Mouse (Mus musculus) layer of hippocampus, postnatal 36 days (tissue): ENCODE measurements at regions not wholly inside any gene's neighbourhood (a gene's known extent, or its start where the extent isn't known, plus 50 kb on each side); places are given as distances from the start of the nearest gene placed in this dataset.

ENCODE experiments used
- DNase-seq, 2 experiments: peaks; one replicate each; pipeline ENCODE4 v3.0.0; 2022

GRCm38 (mm10) chr2:133614672-133615071 lies 62.7 kb downstream of the Bmp2 start:
- DNase-seq, result no peak

DNA sequence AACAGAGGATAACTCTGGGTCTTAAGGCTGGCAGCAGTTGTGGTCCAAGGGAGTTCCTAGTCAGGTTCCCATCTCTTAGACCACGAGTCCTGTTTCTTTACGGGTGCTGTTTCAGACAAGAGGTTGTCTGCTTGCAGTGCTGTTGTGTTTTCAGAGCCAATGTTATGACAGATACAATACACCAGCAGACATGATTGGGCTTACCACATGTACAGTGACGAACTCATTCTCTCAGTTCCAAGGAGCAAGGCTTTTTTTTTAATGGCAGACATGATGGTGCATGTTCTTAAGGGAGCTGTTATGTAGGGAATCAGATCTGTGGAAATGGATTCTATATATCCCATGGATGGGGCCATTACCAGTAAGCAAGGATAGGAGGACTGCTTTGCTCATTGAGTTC lies 63.3 kb downstream of the Bmp2 start:
- no peak for DNase-seq

- no peak for DNase-seq
Observed at GRCm38 (mm10) chr2:133617317-133617835, 65.4 kb downstream of the Bmp2 start.

DNA sequence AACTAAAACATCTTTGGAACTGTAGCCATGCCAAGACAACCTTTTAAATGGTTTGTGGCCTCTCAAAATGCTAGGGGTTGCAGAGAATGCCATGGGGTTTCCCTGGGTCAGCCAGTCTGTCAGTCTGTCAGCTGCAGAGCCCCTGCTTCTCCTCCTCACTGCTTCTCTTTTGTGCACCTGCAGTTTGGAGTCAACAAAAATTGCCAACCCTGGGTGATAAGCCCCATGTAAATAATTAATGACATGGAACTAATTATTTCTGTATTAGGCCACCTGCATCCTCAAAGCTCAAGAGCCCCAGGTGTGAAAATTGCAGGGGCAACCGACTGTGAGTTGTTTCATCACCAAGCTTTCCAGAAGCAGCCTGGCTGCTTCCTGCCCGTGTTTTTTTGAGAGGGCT lies 70.6 kb downstream of the Bmp2 start:
- DNase-seq, result no peak

DNA sequence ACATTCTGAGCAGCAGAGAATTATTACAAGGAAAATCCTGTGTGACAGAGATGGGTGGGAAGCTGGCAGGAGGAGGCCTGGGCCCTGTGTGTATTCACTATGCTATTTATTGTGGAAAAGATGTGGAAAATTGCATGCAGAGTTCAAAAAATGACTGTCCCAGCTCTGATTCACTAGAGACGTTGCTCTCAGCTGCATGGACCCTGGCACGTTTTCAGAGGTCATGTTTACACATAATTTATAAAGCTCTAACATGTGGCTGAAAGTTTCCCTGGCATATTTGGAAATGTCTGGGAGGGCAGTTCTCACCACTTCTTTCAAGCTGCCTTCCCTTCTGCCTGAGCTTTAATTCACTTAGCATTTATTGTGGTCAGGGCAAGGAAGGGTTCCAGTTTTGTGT lies 73.6 kb downstream of the Bmp2 start:
- no peak for DNase-seq

DNA sequence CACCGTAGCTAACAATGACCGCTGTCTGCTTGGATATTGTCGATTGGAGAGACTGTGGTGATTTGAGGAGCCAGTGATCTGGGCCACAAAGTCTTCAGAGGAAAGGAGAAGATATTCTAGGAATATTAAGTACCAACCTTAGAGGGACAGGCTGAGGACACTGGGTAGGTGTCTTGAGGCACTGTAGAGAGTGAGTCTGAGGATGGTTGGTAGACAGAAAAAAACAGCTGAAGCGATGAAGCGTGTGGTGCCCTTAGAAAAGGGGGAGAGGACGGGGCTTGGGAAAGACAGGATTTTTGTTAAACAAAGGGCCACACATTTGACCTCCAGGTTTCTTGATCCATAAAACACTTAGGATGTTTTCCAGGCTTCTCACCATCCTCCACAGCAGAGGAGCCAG lies 76.9 kb downstream of the Bmp2 start:
- DNase-seq, result no peak

- no peak for DNase-seq
Observed at GRCm38 (mm10) chr2:133635434-133635833, 83.5 kb downstream of the Bmp2 start.

DNA sequence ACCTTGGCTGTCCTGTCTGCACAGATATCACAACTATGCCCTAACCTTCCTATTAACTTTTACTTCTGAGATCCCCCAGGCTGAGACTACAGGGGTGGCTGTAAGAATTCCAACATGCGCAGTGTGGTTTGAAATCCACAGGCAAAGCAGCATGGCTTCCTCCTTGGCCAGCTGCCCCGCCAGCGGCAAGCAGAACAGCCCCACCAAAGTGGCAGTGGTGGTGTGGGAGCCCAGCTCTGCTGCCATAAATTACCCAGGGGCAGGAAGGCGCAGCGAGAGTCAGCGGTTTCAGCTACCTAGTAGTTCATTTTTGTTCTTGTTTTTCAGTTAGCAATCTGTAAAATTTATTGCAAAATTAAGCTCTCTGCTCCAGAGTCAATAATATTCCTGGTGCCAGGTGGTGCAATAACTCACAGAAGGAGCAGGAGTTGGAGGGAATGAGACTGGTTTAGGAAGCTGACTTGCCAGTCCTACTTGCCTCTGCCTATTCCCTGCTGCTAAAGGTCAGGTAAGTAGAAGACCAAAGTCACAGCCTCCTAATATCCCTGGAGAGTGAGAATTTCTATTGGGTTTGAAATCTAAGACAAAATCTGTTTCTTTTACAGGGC lies 98.0 kb downstream of the Bmp2 start:
- no peak for DNase-seq

GRCm38 (mm10) chr2:133666331-133667054 lies 114.5 kb downstream of the Bmp2 start:
- DNase-seq, result no peak

DNA sequence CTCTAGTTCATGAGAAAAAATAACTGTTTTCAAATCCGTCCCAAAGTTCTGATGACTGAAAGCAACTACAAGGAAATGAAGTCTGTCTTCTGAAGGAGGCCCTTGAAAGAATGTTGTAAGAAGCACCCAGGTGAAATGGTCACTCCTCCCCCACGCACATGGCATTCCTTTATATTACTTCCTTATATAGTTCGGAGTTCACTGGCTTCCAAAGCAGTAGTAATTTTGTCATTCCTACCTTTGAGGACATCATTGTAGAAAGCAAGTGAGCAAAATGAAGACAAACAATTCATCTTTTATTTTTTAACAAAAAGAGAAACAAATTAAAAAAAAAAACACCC lies 115.1 kb downstream of the Bmp2 start:
- DNase-seq, result no peak

GRCm38 (mm10) chr2:133669821-133670220 lies 117.9 kb downstream of the Bmp2 start:
- peak in 1 of 2 experiments; percentile 4 for DNase-seq

DNA sequence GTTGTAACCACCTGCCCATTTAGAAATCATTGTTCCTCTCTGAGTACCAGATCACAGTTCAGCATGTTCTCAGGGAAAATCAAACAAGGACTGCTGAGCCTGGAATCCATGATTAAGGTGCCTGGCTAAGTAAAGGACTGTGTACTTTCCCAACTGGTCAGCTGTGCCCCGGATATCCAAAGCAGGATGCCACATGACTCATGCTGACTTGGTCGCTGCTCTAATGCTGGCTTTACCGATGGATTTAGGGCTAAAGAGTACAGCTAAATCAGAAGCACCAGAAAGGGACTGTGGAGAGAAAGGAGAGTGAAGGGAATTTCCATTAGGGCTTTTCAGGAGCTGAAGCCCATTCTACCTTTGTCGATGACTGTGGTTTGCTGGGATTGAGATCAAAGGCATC lies 119.6 kb downstream of the Bmp2 start:
- no peak for DNase-seq

- DNase-seq, result no peak
Observed at GRCm38 (mm10) chr2:133684367-133684766, 132.4 kb downstream of the Bmp2 start.

GRCm38 (mm10) chr2:133688121-133688787 lies 136.3 kb downstream of the Bmp2 start:
- DNase-seq, result no peak

DNA sequence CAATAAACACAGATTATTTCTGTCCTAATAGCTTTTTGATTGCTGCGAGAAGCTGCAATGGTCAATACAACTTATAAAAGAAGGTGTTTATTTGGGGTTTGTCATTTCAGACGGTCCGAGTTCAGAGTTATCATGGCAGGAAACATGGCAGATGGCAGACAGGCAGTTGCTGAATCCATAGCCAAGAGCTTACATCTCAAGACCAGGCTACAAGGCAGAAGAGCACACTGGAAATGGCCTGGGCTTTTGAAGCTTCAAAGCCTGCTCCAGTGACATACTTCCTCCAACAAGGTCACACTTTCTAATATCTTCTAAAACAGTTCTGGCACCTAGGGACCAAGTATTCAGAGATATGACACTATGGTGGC lies 136.8 kb downstream of the Bmp2 start:
- no peak for DNase-seq

- no peak for DNase-seq
Observed at GRCm38 (mm10) chr2:133708735-133709584, 157.0 kb downstream of the Bmp2 start.

DNA sequence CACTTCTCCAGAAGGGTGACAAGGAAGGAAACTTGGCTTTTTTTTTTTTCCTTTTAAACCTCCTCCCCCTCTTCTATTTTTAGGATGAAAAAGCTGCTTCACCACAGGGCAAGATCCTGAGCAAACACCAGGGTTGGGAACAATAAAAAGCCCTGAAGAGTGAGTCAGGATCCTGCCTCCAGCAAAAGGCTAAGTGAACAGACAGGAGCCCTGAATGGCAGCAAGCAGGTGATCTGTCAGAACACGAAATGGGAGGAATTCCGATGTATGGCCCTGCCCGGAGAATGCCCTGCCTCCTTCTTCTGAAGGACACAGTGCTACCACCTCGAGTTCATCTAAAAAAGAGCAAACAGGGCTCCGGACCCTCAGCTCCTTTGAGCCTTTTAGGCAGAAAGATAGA lies 164.3 kb downstream of the Bmp2 start:
- no peak for DNase-seq

- no peak for DNase-seq
Observed at GRCm38 (mm10) chr2:133717076-133717475, 165.1 kb downstream of the Bmp2 start.

- DNase-seq, result peak; percentile 21 to 31
Observed at GRCm38 (mm10) chr2:133724310-133724709, 172.4 kb downstream of the Bmp2 start.

- no peak for DNase-seq
Observed at GRCm38 (mm10) chr2:133724757-133725156, 172.8 kb downstream of the Bmp2 start.

GRCm38 (mm10) chr2:133734469-133735225 lies 182.7 kb downstream of the Bmp2 start:
- DNase-seq, result no peak

DNA sequence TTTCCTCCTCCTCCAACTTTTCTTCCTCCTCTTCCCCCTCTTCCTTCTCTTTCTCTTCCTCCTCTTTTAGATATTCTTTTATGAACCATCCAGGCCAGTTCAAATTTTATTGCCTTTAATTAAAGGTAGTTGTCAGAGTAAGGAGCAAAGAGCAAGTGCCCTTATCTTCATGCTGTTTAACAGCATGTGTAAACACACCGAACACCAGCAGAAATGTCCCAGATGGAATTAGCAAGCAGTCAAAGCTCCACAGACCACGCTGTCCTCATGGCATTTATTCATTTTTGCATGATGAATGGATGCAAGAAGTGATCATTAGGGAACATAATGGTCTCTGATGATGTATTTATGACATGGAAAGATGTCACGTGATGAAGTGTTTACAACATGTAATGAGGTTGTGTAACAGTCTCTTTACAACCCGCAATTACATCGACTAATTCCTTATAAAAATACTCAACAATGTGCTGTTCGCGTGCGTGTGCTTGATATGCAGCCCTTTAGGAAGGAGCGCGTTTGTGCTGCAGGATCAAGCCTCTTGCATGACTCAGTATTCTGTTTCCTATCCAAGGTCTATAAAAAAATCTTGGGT lies 187.0 kb downstream of the Bmp2 start:
- DNase-seq, result no peak
